Mouse (Mus musculus): Measurements from ENCODE around the gene Mrpl58. TPM values are rescaled to one million over a fixed set of nuclear protein-coding genes. Genes with fewer than 3 reads are reported as not detected.

Gene Mrpl58
- polyA plus RNA-seq (2014; fragmentation: Nextera tagmentation; extraction: Ambion mirVana), result 235 and 261 TPM in 2 replicates

DNA sequence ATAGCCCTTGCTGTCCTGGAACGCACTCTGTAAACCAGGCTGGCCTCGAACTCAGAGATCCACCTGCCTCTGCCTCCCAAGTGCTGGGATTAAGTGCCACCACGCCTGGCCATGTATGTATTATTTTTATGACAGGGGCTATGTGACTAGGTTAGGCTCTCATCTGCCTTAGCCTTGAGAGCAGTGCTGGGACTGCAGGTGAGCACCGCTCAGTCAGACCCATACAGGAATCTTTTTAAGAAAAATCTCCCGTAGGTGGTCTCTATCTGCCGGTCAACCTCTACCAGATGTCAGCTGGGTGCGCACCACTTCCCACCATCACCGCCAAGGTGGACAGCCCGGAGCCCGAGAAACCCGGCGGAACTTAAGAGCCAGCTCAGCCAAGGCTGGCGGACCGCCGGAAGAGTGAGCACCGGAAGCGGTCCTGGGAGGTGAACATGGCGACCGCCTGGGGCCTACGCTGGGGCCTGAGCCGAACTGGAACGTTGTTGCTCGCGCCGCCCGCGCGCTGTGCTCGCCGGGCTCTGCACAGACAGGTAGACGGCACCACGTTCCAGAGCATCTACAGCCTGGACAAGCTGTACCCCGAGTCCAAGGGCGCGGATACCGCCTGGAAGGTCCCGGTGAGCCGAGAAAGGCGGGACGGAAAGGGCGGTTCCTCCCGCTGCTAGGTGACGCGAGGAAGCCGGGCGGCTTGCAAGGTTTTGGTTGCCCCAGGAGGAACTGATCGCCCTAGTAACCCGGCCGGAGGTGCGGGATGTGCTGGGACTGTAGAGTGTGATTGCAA lies at the start of gene Mrpl58:
Gene Mrpl58 (plus strand): TSS at position 415 of the 787 bp plus-strand sequence.
- whole genome bisulfite sequencing, result 3% methylated on average over 50 of the region's 50 CpGs
- peak; percentile 94 for ATAC-seq (ENCODE audit: low FRiP score, low TSS enrichment)
- H3K4me2 ChIP-seq (replicated peaks; ENCODE audit: low read depth, low read length), result peak within 1 kb of the TSS; percentile 81
- peak within 1 kb of the TSS; percentile 94 for H3K9ac ChIP-seq (ENCODE audit: low read depth, low read length)
- H3K27me3 ChIP-seq (ENCODE audit: control insufficient read depth, insufficient read depth, low read length), result no peaks in the 10 kb centered on the region
- H3K27ac ChIP-seq (ENCODE audit: low read depth, low read length), result peak within 1 kb of the TSS; percentile 81; the same call in 1 of the 2 replicates
- peak within 1 kb of the TSS; percentile 94 for H3K4me3 ChIP-seq (ENCODE audit: low read length)
- peaks cover 20% of the 10 kb centered on the region for H3K36me3 ChIP-seq (ENCODE audit: control insufficient read depth, insufficient read depth, low read length)
- peaks cover 8% of the 10 kb centered on the region; the same call in 1 of the 2 replicates for H3K4me1 ChIP-seq (ENCODE audit: control insufficient read depth, insufficient read depth, low read length)
- no peaks in the 10 kb centered on the region for H3K9me3 ChIP-seq (ENCODE audit: control insufficient read depth, low read length)

DNA sequence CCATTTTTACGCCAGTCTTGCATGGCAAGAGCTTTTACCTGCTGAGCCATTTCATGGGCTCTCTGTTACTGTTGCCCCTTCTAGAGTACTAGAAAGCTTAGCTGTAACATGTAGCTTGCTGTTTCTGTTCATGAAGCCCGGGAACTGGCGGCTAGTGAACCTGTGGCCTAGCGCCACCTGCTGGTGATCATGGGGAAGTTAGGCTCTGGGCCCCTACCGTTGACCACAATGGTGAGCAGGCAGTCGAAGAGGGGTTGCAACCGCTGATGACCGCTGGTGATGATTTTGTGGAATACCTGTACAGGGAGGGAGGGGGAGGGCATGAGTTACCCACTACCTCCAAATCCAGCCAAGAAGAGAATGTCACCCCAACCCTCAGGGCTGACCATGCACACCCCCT lies 49.4 kb upstream of the Mrpl58 start:
- H3K9me3 ChIP-seq (ENCODE audit: control insufficient read depth, low read length), result no peaks in the 10 kb centered on the region
- H3K9ac ChIP-seq (ENCODE audit: low read depth, low read length), result no peak overlapping the region
- H3K27me3 ChIP-seq (ENCODE audit: control insufficient read depth, insufficient read depth, low read length), result peaks cover 4% of the 10 kb centered on the region; the same call in 1 of the 2 replicates
- no peak overlapping the region for H3K27ac ChIP-seq (ENCODE audit: low read depth, low read length)
- WGBS, result 5% methylated on average over 8 of the region's 8 CpGs
- ATAC-seq (ENCODE audit: low FRiP score, low TSS enrichment), result no peak
- no peak overlapping the region for H3K4me3 ChIP-seq (ENCODE audit: low read length)
- no peaks in the 10 kb centered on the region for H3K36me3 ChIP-seq (ENCODE audit: control insufficient read depth, insufficient read depth, low read length)
- H3K4me1 ChIP-seq (ENCODE audit: control insufficient read depth, insufficient read depth, low read length), result peaks cover 4% of the 10 kb centered on the region; the same call in 1 of the 2 replicates
- no peak overlapping the region for H3K4me2 ChIP-seq (replicated peaks; ENCODE audit: low read depth, low read length)

DNA sequence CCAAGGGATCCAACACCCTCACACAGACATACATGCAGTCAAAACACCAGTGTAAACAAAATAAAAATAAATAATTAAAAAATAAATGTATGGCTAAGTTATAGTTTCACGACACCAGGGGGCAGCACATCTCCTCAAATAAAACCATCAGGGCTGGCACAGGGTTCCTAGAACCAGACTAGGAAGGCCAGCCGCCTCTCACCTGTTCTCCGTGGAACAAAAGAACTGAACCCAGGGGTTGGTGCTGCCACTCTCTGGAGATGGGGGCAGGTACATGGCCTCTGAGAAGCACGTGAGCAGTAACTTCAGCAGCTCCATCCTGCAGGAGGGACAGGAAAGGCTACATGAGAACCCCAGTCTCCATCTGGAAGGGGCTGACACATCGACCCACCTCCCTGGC lies 45.1 kb upstream of the Mrpl58 start:
- 12% methylated on average over 5 of the region's 5 CpGs for WGBS
- Histone ChIP-seq H3K4me1 (ENCODE audit: control insufficient read depth, insufficient read depth, low read length) (peaks cover 3% of the 10 kb centered on the region; the same call in 1 of the 2 replicates), H3K4me2 (replicated peaks; ENCODE audit: low read depth, low read length) (no peak overlapping the region), H3K4me3 (ENCODE audit: low read length) (no peak overlapping the region), H3K9ac (ENCODE audit: low read depth, low read length) (no peak overlapping the region), H3K27ac (ENCODE audit: low read depth, low read length) (no peak overlapping the region), H3K9me3 (ENCODE audit: control insufficient read depth, low read length) (no peaks in the 10 kb centered on the region), H3K27me3 (ENCODE audit: control insufficient read depth, insufficient read depth, low read length) (peaks cover 4% of the 10 kb centered on the region; the same call in 1 of the 2 replicates), H3K36me3 (ENCODE audit: control insufficient read depth, insufficient read depth, low read length) (no peaks in the 10 kb centered on the region)
- peak; percentile 47; the same call in 1 of the 2 replicates for ATAC-seq (ENCODE audit: low FRiP score, low TSS enrichment)

DNA sequence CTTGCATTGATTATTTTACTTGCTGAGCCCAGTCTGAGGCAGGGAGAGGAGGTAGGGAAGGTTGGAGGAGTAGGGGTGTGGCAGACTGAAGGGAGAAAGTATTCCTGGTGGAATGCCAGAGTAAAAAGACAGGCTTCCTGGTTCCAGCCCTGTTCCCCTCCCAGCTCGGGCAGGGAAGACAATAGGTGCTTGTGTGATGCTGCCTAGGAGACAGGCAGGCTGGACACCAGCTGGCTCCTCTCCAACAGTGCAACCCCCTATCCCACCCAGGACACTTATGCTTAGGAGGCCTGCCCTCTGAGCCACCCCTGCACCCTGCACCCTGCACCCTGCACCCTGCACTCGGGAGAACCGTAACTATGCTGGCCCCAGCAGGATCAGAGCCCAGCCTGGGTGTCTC lies 44.3 kb upstream of the Mrpl58 start:
- no peak for ATAC-seq (ENCODE audit: low FRiP score, low TSS enrichment)
- Histone ChIP-seq H3K4me2 (replicated peaks; ENCODE audit: low read depth, low read length) (no peak overlapping the region), H3K4me1 (ENCODE audit: control insufficient read depth, insufficient read depth, low read length) (peaks cover 3% of the 10 kb centered on the region; the same call in 1 of the 2 replicates)

DNA sequence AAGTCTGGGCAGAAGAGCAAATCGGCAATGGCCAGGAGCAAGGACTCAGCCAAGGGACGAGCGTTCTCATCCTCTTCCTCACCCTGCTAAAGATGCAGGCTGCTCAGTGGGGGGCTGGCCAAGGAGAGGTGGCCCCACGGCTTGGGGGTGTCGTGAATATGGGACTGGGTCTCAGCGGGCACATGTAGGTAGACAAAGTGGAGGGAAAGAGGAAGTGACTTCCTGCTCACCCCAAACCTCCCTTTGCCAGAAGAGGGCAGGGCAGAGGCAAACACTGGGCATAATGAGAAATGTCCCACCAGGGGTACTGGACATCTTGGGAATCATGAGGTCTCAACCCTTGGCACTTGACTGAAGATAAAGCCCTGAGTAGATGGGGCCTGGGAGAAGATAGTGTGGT lies 43.8 kb upstream of the Mrpl58 start:
- Histone ChIP-seq H3K27me3 (ENCODE audit: control insufficient read depth, insufficient read depth, low read length) (peaks cover 4% of the 10 kb centered on the region; the same call in 1 of the 2 replicates), H3K27ac (ENCODE audit: low read depth, low read length) (no peak overlapping the region)
- 66% methylated on average over 6 of the region's 6 CpGs for WGBS

More for the DNA sequence above, 44.3 kb upstream of the Mrpl58 start:
- peaks cover 4% of the 10 kb centered on the region; the same call in 1 of the 2 replicates for H3K27me3 ChIP-seq (ENCODE audit: control insufficient read depth, insufficient read depth, low read length)
- H3K9ac ChIP-seq (ENCODE audit: low read depth, low read length), result no peak overlapping the region
- H3K9me3 ChIP-seq (ENCODE audit: control insufficient read depth, low read length), result no peaks in the 10 kb centered on the region
- no peak overlapping the region for H3K27ac ChIP-seq (ENCODE audit: low read depth, low read length)
- no peak overlapping the region for H3K4me3 ChIP-seq (ENCODE audit: low read length)
- WGBS, result 46% methylated on average over 3 of the region's 3 CpGs
- H3K36me3 ChIP-seq (ENCODE audit: control insufficient read depth, insufficient read depth, low read length), result no peaks in the 10 kb centered on the region

DNA sequence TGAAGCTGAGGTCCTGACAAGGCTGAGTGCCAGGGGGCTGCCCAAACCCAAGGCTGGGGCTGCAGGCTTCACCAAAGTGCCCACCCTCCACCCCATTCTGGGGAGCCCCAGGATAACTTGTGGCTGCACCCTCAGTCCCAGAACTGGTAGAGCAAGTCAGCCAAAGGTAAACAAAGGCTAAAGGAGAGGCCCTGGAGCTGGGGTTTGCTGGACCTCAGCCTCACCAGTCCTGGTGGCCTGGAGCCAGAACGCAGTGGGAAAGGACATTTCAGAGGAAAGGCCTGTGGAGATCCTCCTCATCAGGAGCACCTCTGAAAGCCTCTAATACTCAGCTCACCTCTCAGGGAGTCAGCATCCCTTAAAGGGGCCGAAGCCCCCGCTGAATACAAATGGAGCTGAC lies 39.4 kb upstream of the Mrpl58 start:
- 86% methylated on average over 3 of the region's 3 CpGs for WGBS
- Histone ChIP-seq H3K27ac (ENCODE audit: low read depth, low read length) (no peak overlapping the region), H3K4me1 (ENCODE audit: control insufficient read depth, insufficient read depth, low read length) (peaks cover 8% of the 10 kb centered on the region), H3K36me3 (ENCODE audit: control insufficient read depth, insufficient read depth, low read length) (no peaks in the 10 kb centered on the region), H3K9me3 (ENCODE audit: control insufficient read depth, low read length) (no peaks in the 10 kb centered on the region), H3K9ac (ENCODE audit: low read depth, low read length) (no peak overlapping the region), H3K4me3 (ENCODE audit: low read length) (no peak overlapping the region), H3K4me2 (replicated peaks; ENCODE audit: low read depth, low read length) (no peak overlapping the region), H3K27me3 (ENCODE audit: control insufficient read depth, insufficient read depth, low read length) (peaks cover 30% of the 10 kb centered on the region)
- no peak for ATAC-seq (ENCODE audit: low FRiP score, low TSS enrichment)

More for the DNA sequence above, 43.8 kb upstream of the Mrpl58 start:
- no peak overlapping the region for H3K4me3 ChIP-seq (ENCODE audit: low read length)
- ATAC-seq (ENCODE audit: low FRiP score, low TSS enrichment), result no peak
- H3K4me1 ChIP-seq (ENCODE audit: control insufficient read depth, insufficient read depth, low read length), result peaks cover 3% of the 10 kb centered on the region; the same call in 1 of the 2 replicates
- no peaks in the 10 kb centered on the region for H3K36me3 ChIP-seq (ENCODE audit: control insufficient read depth, insufficient read depth, low read length)
- no peak overlapping the region for H3K9ac ChIP-seq (ENCODE audit: low read depth, low read length)
- no peak overlapping the region for H3K4me2 ChIP-seq (replicated peaks; ENCODE audit: low read depth, low read length)
- H3K9me3 ChIP-seq (ENCODE audit: control insufficient read depth, low read length), result no peaks in the 10 kb centered on the region

DNA sequence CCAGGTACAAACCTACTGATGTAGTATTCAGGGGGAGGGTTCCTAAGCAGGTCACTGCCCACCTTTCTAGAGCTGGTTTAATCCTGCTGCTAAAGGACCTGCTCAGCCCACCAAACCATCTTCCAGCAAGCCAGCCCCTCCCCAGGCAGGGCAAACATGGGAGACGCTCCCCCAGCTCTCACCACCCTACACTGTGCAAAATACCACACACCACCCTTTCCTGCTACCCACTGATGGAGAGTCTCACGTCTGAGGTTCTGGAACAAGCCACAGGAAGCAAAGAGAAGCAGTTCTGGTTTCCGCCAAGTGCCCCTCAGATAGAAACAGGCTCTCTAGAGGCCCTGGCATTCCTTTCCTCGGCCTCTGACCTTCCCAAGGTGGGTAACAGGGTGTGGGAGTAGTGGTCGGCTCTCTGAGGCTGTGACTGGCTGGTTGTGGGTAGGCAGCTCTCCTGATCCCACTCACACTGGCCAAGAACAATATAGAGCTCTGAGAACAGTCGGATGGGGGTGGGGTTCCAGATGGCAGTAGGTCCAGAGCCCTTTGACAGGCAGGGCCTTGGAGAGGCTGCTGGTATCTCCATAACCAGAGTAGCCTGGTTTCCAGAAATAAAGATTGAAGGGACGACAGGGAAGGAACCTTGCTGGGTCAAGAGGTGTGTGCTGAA lies 37.4 kb upstream of the Mrpl58 start:
- no peak overlapping the region for H3K27ac ChIP-seq (ENCODE audit: low read depth, low read length)
- 0 out of 2 replicates have a peak overlapping the region, but pooled peaks have one; percentile 3 for H3K4me2 ChIP-seq (replicated peaks; ENCODE audit: low read depth, low read length)

DNA sequence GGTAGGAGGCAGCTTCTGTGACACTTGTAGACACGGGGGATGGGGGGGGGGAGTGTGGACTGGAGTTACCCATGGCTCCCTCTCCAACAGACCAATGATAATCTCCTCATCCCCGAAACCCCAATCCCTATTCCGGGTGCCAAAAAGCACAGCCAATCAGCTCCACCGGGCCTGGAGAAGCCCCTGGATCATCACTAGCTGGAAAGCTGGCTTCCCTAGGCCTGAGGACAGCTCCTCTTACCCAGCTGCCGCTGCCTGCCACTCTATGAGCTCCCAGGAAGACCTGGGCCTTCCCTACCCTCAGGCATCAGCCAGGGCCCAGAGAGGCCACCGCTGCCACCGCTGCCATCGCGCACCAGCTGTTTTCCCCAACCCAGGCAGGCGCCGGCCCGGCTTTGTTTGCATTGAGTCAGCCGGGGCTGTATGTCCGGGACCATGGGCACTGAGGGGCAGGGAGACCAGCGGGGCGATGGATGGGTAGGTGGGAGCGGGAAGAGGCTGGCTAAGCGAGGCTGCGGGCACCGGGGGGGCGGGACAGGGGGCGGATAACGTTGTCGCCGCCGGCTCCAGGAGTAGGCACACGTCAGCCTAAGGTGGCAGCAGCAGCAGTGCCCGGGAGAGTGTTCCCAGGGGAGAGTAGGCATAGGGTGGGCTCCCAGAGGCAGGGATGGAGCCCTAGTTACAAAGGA lies 36.7 kb upstream of the Mrpl58 start:
- H3K4me3 ChIP-seq (ENCODE audit: low read length), result peak overlapping the region; percentile 48
- no peak overlapping the region for H3K27ac ChIP-seq (ENCODE audit: low read depth, low read length)
- no peaks in the 10 kb centered on the region for H3K9me3 ChIP-seq (ENCODE audit: control insufficient read depth, low read length)
- H3K9ac ChIP-seq (ENCODE audit: low read depth, low read length), result peak overlapping the region; percentile 47
- peaks cover 30% of the 10 kb centered on the region for H3K27me3 ChIP-seq (ENCODE audit: control insufficient read depth, insufficient read depth, low read length)
- 4% methylated on average over 28 of the region's 28 CpGs for WGBS
- peak overlapping the region; percentile 80 for H3K4me2 ChIP-seq (replicated peaks; ENCODE audit: low read depth, low read length)
- peak; percentile 25; the same call in 1 of the 2 replicates for ATAC-seq (ENCODE audit: low FRiP score, low TSS enrichment)
- H3K4me1 ChIP-seq (ENCODE audit: control insufficient read depth, insufficient read depth, low read length), result peaks cover 8% of the 10 kb centered on the region
- H3K36me3 ChIP-seq (ENCODE audit: control insufficient read depth, insufficient read depth, low read length), result no peaks in the 10 kb centered on the region

More for the DNA sequence above, 37.4 kb upstream of the Mrpl58 start:
- peak; percentile 34; the same call in 1 of the 2 replicates for ATAC-seq (ENCODE audit: low FRiP score, low TSS enrichment)
- H3K9ac ChIP-seq (ENCODE audit: low read depth, low read length), result no peak overlapping the region
- WGBS, result 44% methylated on average over 7 of the region's 7 CpGs
- H3K9me3 ChIP-seq (ENCODE audit: control insufficient read depth, low read length), result no peaks in the 10 kb centered on the region
- peaks cover 8% of the 10 kb centered on the region for H3K4me1 ChIP-seq (ENCODE audit: control insufficient read depth, insufficient read depth, low read length)
- no peak overlapping the region; the same call in 1 of the 2 replicates for H3K4me3 ChIP-seq (ENCODE audit: low read length)
- H3K36me3 ChIP-seq (ENCODE audit: control insufficient read depth, insufficient read depth, low read length), result no peaks in the 10 kb centered on the region
- H3K27me3 ChIP-seq (ENCODE audit: control insufficient read depth, insufficient read depth, low read length), result peaks cover 30% of the 10 kb centered on the region
